Mouse (Mus musculus) MEL (cell line): Measurements from ENCODE around the gene Tcl1b3.
"Not testable (repeated sequence)": the region's sequence is repeated elsewhere in the genome, so short reads cannot be mapped to it uniquely, and the experiment has no call there.

Source experiments
- CTCF ChIP-seq, 3 experiments: IDR thresholded peaks in 2 of 3; conservative IDR thresholded peaks in 1 of 3; 2 replicates each; pipeline ENCODE4 v1.5.1; 2011 to 2012; ENCODE audit warnings: low read length in 3 of 3, low read depth in 2 of 3, mild to moderate bottlenecking in 2 of 3, improper control_type of control experiment in 1 of 3, inconsistent platforms in 1 of 3, mixed read lengths in 1 of 3, moderate library complexity in 1 of 3; ENCODE audit not compliant: control insufficient read depth in 1 of 3, insufficient read depth in 1 of 3, poor library complexity in 1 of 3, severe bottlenecking in 1 of 3
- EP300 ChIP-seq, 2 experiments: IDR thresholded peaks; 2 replicates each; pipeline ENCODE4 v1.6.1; 2011; ENCODE audit warnings: improper control_type of control experiment in 2 of 2, low read length in 2 of 2, low read depth in 1 of 2, mild to moderate bottlenecking in 1 of 2
- HCFC1 ChIP-seq: IDR thresholded peaks from 2 replicates; pipeline ENCODE4 v1.6.1; 2012; ENCODE audit warnings: low read depth, mild to moderate bottlenecking, inconsistent platforms, low read length, improper control_type of control experiment, moderate library complexity
- MEF2A ChIP-seq: IDR thresholded peaks from 2 replicates; pipeline ENCODE4 v1.6.1; 2014; ENCODE audit warnings: low read depth, mild to moderate bottlenecking, inconsistent platforms, low read length, improper control_type of control experiment; ENCODE audit not compliant: poor library complexity, insufficient replicate concordance, severe bottlenecking; ENCODE audit errors: extremely low read depth
- POLR2A ChIP-seq, 2 experiments: IDR thresholded peaks; 2 replicates each; pipeline ENCODE4 v1.6.1; 2011 to 2012; ENCODE audit warnings: low read length in 2 of 2, mild to moderate bottlenecking in 2 of 2, control low read depth in 1 of 2, improper control_type of control experiment in 1 of 2, low read depth in 1 of 2, moderate library complexity in 1 of 2; ENCODE audit not compliant: control insufficient read depth in 1 of 2, insufficient read depth in 1 of 2, poor library complexity in 1 of 2
- SIN3A ChIP-seq: IDR thresholded peaks from 2 replicates; pipeline ENCODE4 v1.6.1; 2012; ENCODE audit warnings: low read length, improper control_type of control experiment, inconsistent platforms
- TCF12 ChIP-seq: IDR thresholded peaks from 2 replicates; pipeline ENCODE4 v1.6.1; 2014; ENCODE audit warnings: low read depth, mild to moderate bottlenecking, inconsistent platforms, low read length, improper control_type of control experiment, moderate library complexity

DNA sequence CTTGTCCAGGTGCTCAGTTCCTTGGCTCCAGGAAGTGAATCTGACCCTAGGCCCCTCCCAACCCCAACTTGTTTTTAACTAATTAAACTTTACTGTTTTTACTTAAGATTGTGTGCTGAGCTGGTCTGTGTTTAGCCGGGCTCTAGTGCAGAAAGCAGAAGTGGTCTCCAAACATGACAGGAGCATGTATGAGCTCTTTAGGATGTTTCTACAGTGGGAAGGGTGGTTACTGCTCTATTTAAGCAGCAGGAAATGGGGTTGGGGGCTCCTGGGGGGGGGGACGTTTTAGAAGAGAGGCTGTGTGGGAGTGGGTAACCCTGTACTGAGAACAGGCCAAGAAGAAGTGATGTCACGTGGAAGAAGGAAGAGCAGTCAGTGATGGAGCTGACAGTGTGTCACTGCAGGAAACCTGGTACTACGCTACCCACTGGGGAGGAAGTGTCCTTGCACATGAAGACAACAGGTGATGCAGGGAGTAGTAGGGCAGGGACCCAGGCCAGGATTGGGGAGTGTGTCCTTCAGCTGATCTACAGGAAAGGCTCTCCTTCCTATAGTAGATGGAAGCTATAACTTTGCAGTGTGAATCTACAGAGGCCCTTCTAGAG, 9.7 kb upstream of the Tcl1b3 start:
- not testable (repeated sequence) for TF ChIP-seq SIN3A; POLR2A (IDR thresholded peaks at IDR 0.05; ENCODE audit: control insufficient read depth in 1 of 2, insufficient read depth in 1 of 2, low read depth in 1 of 2, low read length in 2 of 2, poor library complexity in 1 of 2); HCFC1; CTCF (IDR thresholded peaks at IDR 0.05 in 2 of 3, conservative IDR thresholded peaks at IDR 0.05 in 1 of 3; ENCODE audit: control insufficient read depth in 1 of 3, insufficient read depth in 1 of 3, low read depth in 2 of 3, low read length in 3 of 3, poor library complexity in 1 of 3, severe bottlenecking in 1 of 3); TCF12; EP300 (IDR thresholded peaks at IDR 0.05; ENCODE audit: low read depth in 1 of 2, low read length in 2 of 2); MEF2A
